Mouse (Mus musculus): ENCODE measurements around the gene Neil1.

The Neil1 gene

DNA sequence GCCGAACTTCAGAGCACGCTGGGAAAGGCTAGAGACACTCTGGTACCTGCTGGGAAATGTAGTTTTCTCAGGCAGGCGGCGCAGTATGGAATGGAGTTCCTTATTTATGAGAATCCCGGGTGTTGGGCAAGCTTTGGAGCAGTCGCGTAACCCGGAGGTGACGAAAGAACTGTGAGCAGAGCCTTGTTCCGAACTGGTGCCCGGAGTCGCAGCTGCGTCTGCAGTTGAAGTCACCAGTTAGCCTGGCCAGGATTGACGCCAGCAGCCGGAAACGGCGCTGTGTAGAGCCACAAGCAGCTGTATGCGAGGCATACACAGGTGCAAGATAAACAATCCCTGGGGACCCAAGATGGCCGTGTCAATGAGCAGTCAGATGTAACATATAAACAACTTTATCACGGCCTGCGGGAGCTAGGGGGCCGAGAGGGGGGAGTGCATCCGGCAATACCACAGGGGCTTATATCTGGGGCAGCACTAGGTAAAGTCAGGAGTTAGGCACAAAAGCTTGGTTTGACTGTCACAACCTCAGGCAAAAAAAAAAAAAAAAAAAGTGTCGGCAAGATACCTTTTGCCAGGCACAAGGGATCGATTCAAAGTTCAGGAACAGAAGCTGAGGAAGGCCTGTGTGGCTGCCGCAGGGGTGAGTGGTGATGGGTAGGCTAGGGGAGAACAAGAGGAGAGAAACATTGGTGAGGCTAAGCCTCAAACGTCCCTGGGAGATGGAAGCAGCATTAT, at the start of gene Neil1:
Neil1 (minus strand) TSS at position 162 of the 735 bp plus-strand sequence.
- peak; percentile 88 to 90 for DNase-seq

DNA sequence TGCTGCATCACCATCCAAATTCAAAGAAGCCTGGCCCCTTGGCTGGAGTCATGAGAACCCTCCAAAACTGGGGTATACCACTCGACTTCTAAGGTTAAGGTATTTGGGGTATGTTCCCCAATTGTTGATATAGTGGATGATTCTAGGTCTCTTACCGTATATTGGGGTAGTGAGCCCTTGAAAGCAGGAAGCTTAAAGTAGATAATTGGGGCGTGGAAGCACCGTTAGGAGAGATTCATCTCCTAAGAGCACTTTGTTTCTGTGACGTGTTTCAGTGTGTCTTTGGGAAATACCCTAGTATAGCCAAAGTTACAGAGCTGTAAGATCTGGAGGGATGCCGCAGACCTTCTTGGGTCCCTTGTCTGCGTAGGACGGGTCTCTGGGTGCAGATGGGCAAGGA, 49.3 kb upstream of the Neil1 start:
- no peak for DNase-seq

DNA sequence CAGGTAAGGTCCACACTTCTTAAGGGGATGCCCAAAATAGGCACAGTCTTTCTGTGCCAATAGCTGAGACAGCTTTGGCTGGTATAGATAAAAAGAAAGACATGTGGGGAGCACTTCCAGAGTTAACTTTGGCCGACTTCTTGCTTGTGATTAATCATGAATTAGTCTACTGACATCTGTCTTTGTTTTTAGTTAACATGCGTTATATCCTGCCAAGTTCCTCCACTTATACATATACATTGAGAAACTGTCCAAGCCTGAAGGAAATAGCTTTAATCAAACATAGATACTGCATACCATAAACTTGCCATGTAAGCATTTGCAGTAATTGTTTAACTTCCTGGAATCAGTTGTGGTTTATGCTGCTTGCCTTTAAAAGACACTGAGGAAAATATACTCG, 48.6 kb upstream of the Neil1 start:
- no peak for DNase-seq

DNA sequence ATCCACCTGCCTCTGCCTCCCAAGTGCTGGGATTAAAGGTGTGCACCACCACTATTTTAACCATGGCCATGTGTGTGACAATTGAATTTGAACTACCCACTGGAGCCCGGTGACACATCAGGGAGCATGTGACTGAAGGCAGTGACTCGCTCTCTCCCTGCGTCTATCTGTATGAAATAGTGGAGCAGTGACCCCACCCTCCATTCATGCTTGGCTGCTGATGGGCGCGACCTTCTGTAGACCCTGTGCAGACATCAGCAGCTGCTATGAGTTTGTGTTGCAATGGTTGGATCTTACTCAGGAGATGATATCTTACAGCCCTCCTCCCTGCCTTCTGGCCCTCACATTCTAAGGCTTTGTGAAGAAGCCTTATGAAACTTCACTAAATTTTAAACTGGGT, 20.3 kb upstream of the Neil1 start:
- DNase-seq: no peak

DNA sequence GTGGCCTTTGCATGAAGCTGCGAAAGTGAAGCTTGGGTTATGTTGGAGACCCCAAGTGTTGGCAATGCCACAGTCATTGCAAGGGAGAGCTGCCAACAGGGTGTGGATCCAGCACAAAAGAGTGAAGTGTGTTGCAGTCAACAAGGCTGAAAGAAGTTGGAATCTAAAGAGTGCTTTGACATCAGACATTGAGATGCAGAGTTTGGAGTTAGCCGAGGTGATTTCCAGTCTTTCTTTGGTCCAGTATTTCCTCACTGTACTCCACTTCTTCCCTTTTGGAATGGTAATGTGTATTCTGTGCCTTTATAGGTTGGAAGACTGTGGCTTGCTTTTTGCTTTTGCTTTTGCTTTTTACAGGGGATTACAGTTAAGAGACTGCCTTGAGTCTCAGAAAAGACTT, 18.1 kb upstream of the Neil1 start:
- DNase-seq: no peak

DNA sequence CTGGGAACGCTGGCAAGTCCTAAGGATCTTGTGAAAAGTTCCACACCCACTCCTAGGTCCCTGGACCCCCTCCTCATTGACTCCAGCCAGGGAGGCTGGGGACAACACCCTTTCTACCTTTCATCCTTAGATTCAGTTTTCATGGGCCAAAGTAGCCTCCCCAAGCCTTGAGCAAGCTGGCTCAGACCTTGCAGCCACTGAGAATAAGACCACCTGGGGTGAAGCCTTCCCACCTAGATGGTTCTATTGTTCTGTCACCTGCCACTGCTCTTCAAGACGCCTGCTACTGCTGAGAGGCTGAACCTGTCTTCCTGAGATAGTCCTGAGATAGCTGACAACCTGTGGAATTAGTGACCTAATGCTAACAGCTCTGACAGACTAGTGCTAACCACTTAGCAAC, 15.0 kb upstream of the Neil1 start:
- DNase-seq: no peak

DNA sequence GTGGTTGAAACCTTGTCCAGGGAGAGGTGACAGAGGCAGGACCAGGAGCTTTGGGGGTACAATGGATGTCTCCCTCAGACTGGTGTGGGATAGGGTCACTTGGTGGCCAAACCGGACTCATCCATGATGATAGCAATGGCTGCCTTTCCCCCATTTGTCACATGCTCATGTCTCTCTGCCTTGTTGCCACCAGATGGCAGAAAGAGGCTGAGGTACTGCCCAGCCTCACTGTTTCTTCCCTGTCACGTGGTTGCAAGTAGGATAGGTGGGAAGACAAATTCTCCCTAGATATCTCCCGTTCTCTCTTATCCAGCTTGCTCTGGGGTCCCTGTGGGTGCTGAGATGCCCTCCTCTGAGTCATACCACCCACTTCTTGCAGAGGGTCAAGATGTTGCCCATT, 14.4 kb upstream of the Neil1 start:
- DNase-seq: no peak

DNA sequence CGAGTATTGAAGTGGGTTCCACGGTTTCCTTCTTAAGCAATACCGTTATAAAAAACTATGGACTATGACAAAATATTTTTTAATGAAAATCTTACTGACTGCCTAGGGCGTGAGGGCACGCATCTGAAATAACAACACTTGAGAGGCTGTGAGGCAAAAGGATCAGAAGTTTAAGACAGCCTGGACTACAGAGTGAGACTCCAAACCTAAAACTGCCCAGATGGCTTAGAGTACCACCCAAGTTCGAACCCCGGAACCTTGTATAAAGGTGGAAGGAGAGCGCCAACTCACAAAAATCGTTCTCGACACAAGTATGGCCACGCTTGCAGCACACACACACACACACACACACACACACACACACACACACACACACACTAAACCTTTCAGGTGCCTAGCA, 10.4 kb upstream of the Neil1 start:
- DNase-seq: no peak

DNA sequence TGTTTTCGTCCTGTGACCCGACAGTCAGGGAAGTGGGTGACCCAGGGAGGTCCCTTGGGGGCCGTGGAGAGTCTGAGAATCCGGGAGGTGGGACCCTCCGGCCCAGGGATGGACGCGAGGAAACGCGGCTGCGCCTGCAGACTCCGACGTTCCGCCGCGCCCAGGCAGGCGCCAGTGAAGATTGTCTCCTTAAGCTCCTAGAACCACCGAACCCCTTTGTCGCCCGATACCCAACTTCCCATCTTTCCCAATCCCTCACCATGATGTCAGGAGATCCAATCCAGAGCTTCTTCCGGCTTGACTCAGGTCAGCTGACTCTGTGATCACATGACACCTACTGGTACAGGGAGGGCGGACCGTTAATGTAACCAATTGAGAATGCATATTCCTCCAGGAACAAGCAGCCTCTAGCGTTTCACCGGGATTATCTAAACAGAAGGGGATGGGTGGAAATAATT, 9.9 kb upstream of the Neil1 start, which contains the start of gene Commd4:
Commd4 (minus strand) TSS at position 319 of the 458 bp plus-strand sequence.
- DNase-seq: peak; percentile 79 to 83

DNA sequence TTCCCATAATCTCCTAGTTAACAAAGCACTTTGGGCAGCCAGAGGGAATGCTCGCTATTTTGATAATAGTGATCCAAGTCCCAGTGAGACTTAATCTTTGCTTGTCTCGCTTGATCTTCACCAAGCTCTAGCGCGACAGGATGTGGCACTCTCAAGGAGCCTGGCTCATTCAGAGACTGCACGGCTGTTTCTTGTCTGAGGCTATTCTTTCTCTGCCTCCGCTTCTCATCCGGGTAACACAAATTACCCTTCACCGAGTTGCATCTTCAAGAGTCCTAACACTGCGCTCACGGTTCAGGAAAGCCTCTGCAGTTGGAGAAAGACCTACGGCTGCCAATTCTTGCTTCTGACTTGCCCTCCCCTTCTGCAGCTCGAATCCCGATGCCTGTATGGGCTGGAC, 9.4 kb upstream of the Neil1 start:
- no peak for DNase-seq

DNA sequence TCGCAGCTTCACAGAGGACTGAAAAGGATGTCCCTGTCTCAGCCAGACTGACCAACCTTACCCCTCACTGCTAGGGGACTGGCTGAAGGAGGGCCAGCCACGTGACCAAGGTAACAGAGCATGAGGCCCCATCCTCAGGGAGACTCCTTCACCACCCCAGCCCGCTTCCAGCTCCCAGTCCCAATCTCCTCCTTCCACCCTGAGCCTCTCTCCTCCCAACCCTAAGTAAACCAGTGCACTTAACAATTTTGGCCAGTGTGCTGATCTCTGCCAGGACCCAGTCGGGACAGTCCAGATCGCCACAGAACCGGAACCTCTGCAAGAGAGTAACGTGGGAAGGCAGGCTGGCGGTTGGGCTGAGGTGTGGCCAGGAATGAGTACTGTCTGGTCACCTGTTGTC, 8.7 kb upstream of the Neil1 start:
- DNase-seq: no peak

DNA sequence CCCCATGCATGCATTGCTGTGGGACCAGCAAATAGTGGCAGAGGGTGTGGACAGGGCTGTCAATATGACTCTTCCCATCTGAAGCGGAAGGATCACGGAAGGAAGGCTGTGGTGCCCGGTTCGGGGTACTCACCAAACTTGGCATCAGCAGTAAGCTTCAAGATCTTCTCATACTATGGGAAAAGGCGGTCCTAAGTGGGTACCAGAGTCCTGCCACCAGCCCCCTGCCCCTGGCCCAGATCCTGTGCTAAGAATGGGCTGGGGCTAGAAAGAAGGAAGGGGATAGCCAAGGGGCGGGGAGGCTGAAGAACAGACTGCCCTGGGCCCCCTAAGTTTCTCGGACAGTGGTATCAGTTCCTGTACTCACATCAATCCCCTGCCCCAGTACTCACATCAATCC, 8.3 kb upstream of the Neil1 start:
- DNase-seq: no peak

DNA sequence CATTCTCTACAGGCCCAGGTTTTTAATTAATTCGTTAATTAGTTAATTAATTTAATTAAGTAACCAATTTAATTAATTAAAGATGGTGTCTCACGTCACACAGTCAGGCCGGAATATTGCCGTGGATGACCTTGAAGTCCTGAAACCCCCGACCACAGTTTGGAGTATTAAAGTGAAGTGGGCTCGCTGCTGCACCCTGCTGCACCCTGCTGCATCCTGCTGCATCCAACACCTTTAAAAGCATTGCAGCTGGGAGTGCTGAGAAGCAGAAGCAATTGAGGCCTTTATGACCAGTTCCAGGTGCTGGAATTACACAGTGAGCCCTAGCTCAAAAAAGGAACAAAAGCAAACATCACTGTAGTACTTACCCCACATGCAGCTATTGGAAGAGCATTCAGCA, 4.2 kb upstream of the Neil1 start:
- no peak for DNase-seq

DNA sequence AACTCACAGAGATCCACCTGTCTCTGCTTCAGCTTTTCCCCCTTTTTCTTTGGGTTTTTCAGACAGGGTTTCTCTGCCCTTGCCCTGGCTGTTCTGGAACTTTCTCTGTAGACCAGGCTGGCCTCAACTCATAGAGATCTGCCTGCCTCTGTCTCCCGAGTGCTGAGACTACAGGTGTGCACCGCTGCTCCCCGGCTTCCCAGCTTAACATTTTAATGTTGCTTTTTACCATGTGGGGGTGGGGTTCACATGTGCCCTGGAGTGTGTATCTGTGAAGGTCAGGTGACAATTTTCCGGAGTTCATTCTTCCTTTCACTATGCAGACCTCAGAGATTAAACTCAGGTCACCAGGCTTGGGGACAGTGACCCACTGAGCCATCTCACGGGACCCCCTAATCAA, 2.1 kb upstream of the Neil1 start:
- DNase-seq: no peak

DNA sequence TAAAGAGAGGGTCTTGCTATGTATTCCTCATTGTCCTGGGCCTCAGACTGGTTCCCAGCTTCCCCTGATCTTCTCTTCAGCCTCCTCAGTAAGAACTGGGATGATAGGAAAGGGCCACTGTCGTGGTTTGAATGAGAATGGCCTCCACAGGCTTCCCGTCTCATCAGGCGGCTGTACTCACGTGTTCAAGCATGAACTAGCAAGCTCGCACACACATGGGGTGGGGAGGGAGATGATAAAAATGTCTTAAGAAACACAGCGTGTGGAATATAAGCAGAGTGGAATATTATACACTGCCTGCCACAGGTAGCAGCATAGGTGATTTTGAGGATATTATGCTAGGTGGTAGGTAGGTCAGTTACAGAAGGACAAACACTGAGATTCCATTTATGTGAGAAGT, 916 bp upstream of the Neil1 start:
- DNase-seq: peak; percentile 38 to 42

DNA sequence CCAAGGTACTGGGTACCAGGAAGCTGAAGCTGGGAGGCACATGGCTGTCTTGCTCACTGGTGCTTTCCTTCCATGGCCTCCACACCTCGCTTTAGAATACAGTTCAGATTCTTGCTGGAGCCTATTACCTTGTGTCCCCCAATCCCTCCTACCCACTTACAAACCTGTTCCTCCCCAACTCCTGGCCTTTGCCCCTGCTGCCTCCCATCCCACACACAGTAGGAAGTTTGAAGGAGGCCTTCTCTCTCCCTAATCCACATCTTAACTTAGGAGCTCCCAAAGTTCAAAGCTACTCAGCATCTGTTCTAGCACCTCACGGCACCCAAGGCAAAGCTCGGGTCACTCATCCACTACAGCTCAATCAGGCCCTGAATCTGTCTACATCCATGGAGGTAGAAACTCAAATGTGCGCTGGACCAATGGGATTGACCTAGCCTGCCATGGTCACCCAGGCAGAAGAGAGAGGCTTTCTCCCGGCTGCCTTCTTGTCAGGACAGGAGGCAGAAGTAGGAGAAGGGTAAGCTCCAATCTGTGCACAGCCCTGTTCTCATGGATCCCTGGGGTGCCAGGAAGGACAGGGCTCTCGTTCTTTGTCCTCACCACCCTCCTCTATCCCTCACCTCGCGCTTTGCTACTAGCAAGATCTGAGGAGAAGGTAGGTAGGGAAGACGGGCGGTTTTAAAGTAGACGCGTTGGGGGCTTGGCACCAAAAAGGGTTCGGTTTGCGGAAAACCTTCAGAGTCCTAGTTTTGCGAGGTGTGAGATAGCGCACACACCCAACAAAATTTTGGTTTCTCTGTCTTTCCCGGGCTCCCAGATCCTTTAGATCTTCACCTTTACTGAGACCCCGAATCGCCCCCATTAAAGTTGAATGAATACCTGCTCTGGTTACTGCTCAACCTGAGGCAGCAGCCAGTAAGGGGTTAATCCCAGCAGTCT, 631 bp downstream of the Neil1 start:
- peak; percentile 33 to 37 for DNase-seq

DNA sequence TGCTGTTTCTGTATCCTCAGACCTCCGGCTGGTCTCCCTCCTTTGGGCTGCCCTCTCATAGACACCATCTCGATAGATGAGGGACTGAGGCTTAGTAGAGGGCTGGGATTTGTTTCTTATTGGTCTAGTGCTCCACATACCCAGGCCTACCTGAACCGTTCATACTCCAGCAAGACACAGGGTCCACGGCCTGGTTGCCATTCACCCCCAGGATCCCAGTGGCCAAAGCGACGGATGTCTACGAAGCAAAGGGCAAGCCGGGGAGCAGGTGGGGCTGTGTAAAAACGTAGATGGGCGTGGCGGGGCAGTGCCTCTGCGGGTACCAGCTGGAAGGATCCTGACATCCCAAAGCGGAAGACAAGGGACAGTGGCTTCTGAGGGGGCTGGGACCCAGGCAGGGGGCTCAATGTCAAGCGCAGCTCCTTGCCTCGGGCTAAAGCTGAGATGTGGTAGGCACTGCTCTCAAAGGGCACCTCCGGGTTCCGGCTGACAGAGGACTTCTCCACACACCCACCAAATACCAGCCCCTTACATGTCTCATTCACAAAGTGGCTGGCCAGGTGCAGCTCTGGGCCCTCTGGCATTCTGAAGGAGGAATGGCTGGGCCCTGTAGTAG, 1.5 kb downstream of the Neil1 start:
- DNase-seq: no peak

DNA sequence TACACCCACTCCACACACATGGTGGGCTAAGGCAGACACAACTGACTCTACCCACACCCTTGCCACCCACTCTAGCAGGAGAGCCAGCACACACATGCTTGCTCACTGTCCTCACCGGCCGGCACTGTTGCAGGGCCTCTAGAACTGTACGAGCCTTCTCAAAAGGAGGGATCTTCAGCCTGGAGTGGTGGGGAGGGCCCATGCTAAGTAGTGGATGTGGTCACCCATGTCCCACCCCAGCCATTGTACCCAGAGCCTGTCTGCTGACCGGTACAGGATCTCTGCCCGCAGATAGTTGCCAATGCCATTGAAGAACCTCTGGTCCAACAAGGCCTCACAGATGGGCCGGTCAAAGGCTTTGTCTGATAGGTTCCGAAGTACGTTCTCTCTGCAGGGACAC, 3.3 kb downstream of the Neil1 start:
- DNase-seq: no peak

DNA sequence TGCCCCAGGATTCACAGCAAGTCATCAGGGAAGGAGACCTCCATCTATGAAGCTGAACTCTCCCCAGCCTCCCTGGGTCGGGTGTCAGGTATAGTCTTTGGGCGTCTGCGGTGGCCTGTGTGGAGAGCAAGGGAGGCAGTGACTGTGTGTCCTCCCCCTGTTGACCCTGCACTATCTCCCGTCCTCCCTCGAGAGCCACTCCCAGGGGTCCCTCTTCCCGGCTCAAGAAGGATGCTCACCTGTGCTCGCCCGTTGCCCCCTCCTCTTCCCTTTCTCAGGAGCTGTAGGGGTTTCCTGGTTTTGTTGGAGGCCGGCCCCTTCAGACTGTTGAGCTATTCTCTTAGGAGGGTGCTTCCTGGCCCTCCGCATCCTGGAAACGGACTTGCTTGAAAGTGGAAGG, 4.9 kb downstream of the Neil1 start:
- DNase-seq: no peak

DNA sequence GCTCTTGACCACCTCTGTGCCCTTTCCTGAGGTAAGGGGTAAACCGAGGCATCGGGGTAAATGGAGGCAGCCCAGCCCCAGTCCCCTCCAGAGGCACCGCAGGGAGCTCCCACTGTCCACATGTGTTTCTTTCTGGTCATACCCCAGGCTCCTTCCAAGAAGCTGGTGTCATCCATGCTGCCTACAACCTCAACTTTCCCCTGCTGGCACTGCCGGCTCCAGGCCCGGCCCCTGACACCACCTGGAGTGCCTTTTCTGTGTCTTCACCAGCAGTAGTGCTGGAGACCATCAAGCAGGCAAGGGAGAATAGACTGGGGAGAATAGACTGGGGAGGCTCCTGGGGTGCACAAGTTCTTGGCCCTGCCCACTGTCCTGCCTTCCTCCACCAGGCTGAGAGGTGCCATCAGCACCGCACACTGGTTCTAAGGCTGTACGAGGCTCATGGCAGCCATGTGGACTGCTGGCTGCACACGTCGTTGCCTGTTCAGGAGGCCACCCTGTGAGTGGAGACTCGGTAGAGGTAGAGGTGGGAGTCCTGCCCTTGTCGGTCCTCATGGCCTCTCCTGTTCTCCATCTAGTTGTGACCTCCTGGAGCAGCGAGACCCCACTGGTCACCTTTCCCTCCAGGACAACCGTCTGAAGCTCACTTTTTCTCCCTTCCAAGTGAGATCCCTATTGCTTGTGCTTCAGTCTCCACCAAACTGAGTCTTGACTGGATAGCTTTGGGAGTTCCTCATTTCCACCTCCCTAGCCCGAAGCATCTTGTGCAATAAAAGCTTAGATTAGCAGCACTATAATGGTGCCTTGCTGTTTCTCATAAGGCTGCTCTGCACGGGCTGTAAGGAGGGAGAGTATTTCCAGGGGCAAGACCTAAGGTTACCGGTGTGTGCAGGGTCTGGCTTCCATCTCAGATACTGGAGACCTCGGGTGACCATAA, 6.4 kb downstream of the Neil1 start:
- no peak for DNase-seq

DNA sequence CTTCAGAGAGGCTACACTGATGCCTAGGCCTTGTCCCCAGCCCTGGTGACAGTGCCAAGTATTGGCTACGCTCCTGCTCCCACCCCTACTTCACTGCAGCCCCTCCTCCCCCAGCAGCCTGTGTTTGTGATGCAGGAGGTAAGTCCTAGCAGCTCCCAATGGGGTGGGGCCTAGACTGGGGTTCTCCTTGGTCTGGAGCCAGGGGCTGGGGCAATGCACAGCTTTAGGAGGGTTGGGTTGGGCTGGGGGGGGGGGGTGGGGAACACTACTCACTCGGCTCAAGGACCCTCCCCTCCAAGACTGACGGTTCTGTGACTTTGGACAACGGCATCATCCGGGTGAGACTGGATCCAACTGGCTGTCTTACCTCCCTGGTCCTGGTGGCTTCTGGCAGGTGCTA, 8.5 kb downstream of the Neil1 start:
- DNase-seq: no peak

DNA sequence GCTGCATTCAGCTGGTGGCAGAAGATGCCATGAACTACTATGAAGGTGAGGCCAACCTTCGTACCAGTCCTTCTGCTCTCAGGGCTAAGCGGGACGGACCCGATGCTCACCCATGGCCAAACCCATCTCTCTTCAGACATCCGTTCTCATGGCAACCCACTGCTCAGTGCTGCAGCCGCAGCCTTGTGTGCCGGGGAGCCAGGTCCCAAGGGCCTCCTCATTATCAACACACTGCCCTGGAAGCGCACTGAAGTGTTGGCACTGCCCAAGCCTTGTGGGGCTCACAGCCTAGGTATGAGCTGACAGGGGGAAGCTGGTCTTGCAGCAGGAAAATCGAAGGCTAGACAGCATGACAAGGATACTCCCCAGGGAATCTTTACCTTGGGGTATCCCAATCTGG, 9.0 kb downstream of the Neil1 start:
- no peak for DNase-seq

DNA sequence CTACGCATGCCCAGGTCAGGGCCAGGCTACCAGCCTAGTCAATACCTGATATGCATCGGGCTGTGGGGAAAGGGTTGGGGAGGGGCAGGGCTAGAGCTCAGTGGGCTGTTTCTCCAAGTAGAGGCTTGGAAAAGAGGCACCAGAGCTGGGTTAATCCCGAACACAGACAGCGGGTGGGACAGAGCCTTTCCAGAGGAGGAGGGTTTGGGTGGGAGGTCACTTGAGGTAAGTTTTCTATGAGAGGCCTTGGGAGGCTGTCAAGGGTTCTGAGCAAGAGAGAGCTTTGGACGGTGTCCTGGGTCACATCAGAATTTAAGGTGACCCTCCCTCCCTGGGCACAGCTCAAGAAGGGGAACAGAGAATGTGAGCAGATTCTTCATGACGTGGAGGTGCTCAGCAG, 9.6 kb downstream of the Neil1 start:
- DNase-seq: no peak

Data from B cell, adult 2 months (primary cell).